13 mouse cellular contexts compared by ENCODE assay signal in the genomic region with DNA sequence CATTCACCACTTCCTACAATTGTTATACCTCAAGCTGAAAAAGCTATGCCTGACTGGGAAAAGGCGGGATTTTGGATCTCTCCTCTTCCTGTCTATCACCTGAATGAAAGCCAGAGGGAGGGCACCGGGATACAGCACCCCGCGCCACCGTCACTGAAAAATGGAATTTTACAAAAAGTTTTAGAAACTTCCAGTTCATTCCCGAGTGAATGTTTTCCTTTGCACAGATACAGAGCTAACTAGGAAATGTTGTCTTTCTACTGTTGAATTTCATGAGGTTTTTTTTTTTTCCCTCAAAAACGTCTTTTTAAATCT.
DNase-seq lines count a peak whose midpoint lies in the region; ATAC-seq and TF ChIP-seq lines count a peak whose summit lies in the region.
"Had no signal": no experiment of that assay in that cellular context is flagged by ENCODE, and none has a peak within 500 bp of the region (broad histone marks: within the 10 kb centered on the region; RNA-seq: fewer than 3 reads in every experiment).

No protein-coding gene starts in this region.

- no peak for TF ChIP-seq EP300 in liver, postnatal 0 days (IDR thresholded peaks at IDR 0.05; ENCODE audit: low read depth)

- H3K9me3 ChIP-seq in heart, embryonic 16.5 days (replicated peaks; ENCODE audit: control insufficient read depth, low read length): no peaks in the 10 kb centered on the region
- no peaks in the 10 kb centered on the region for H3K9me3 ChIP-seq in lung, embryonic 16.5 days (ENCODE audit: control insufficient read depth, low read length)
- no peaks in the 10 kb centered on the region for H3K9me3 ChIP-seq in liver, postnatal 0 days (ENCODE audit: low read length)
- no peaks in the 10 kb centered on the region for H3K9me3 ChIP-seq in hindbrain, embryonic 13.5 days
- H3K9me3 ChIP-seq: hindbrain, embryonic 12.5 days; limb, embryonic 12.5 days; megakaryocyte, embryonic 14.5 days; stomach, embryonic 15.5 days had no signal

- TF ChIP-seq CTCF in liver, postnatal 0 days (IDR thresholded peaks at IDR 0.05; ENCODE audit: low read depth): no peak

- ATAC-seq in heart, embryonic 16.5 days (replicated peaks; ENCODE audit: extremely low read depth, insufficient read depth, low FRiP score): no peak
- no peak for ATAC-seq in lung, embryonic 16.5 days (ENCODE audit: low read depth)
- no peak for ATAC-seq in liver, postnatal 0 days
- no peak for ATAC-seq in hindbrain, embryonic 13.5 days (ENCODE audit: low FRiP score)

- peaks cover 3% of the 10 kb centered on the region for H3K4me1 ChIP-seq in heart, embryonic 16.5 days (ENCODE audit: control insufficient read depth, insufficient read depth, low read length)
- no peaks in the 10 kb centered on the region; the same call in 1 of the 2 replicates for H3K4me1 ChIP-seq in lung, embryonic 16.5 days (replicated peaks; ENCODE audit: control insufficient read depth, insufficient read depth, low read length)
- 0 out of 2 replicates have a peak, but pooled peaks cover 3% of the 10 kb centered on the region for H3K4me1 ChIP-seq in liver, postnatal 0 days (ENCODE audit: insufficient read depth)
- H3K4me1 ChIP-seq in hindbrain, embryonic 13.5 days (replicated peaks): peaks cover 8% of the 10 kb centered on the region; the same call in 1 of the 2 replicates
- H3K4me1 ChIP-seq: stomach, embryonic 15.5 days had no signal

- peak; percentile 12 for DNase-seq in adrenal gland, postnatal 10 days
- no peak for DNase-seq in adrenal gland, adult 2 months
- DNase-seq in heart, postnatal 10 days: no peak
- no peak for DNase-seq in lung, postnatal 10 days
- DNase-seq in liver, postnatal 0 days: no peak
- DNase-seq: layer of hippocampus, postnatal 36 days had no signal

- no peaks in the 10 kb centered on the region for H3K27me3 ChIP-seq in heart, embryonic 16.5 days (ENCODE audit: control insufficient read depth, insufficient read depth, low read length)
- H3K27me3 ChIP-seq in lung, embryonic 16.5 days (ENCODE audit: control insufficient read depth, insufficient read depth, low read depth, low read length): no peaks in the 10 kb centered on the region
- no peaks in the 10 kb centered on the region for H3K27me3 ChIP-seq in liver, postnatal 0 days (ENCODE audit: insufficient read depth, low read length)
- H3K27me3 ChIP-seq in hindbrain, embryonic 13.5 days: no peaks in the 10 kb centered on the region
- H3K27me3 ChIP-seq: hindbrain, embryonic 12.5 days; limb, embryonic 12.5 days; megakaryocyte, embryonic 14.5 days; stomach, embryonic 15.5 days had no signal

- H3K4me2 ChIP-seq in heart, embryonic 16.5 days (ENCODE audit: low read depth, low read length): no peak overlapping the region
- no peak overlapping the region for H3K4me2 ChIP-seq in lung, embryonic 16.5 days (ENCODE audit: low read depth, low read length)
- H3K4me2 ChIP-seq in liver, postnatal 0 days (ENCODE audit: low read depth, low read length): no peak overlapping the region
- no peak overlapping the region for H3K4me2 ChIP-seq in hindbrain, embryonic 13.5 days
- H3K4me2 ChIP-seq: hindbrain, embryonic 12.5 days; limb, embryonic 12.5 days had no signal

- H3K27ac ChIP-seq in heart, embryonic 16.5 days (ENCODE audit: low read length): peak overlapping the region; percentile 81
- H3K27ac ChIP-seq in lung, embryonic 16.5 days (ENCODE audit: low read length): peak overlapping the region; percentile 25
- 0 out of 2 replicates have a peak overlapping the region, but pooled peaks have one; percentile 29 for H3K27ac ChIP-seq in liver, postnatal 0 days (ENCODE audit: low read depth)
- no peak overlapping the region for H3K27ac ChIP-seq in hindbrain, embryonic 13.5 days
- H3K27ac ChIP-seq: hindbrain, embryonic 12.5 days; limb, embryonic 12.5 days; stomach, embryonic 15.5 days had no signal

- intact Hi-C loops in heart, postnatal 10 days (cut with DNase I): loop anchor here (2.0 to 5.0 kb wide), 4 partner anchors 42 to 240 kb away; partner anchors contain the start of gene Calcrl

- no peak overlapping the region for H3K9ac ChIP-seq in heart, embryonic 16.5 days (ENCODE audit: low read length)
- H3K9ac ChIP-seq in lung, embryonic 16.5 days (ENCODE audit: low read length): no peak overlapping the region
- no peak overlapping the region for H3K9ac ChIP-seq in liver, postnatal 0 days (replicated peaks)
- H3K9ac ChIP-seq in hindbrain, embryonic 13.5 days: no peak overlapping the region
- H3K9ac ChIP-seq: hindbrain, embryonic 12.5 days; limb, embryonic 12.5 days; stomach, embryonic 15.5 days had no signal

- H3K36me3 ChIP-seq in heart, embryonic 16.5 days (ENCODE audit: control insufficient read depth, insufficient read depth): no peaks in the 10 kb centered on the region
- no peaks in the 10 kb centered on the region for H3K36me3 ChIP-seq in lung, embryonic 16.5 days (ENCODE audit: control insufficient read depth, insufficient read depth, low read length)
- H3K36me3 ChIP-seq in liver, postnatal 0 days (replicated peaks; ENCODE audit: insufficient read depth, low read length): no peaks in the 10 kb centered on the region
- no peaks in the 10 kb centered on the region for H3K36me3 ChIP-seq in hindbrain, embryonic 13.5 days
- H3K36me3 ChIP-seq: hindbrain, embryonic 12.5 days; limb, embryonic 12.5 days; stomach, embryonic 15.5 days had no signal

- WGBS in heart, embryonic 16.5 days: 65% methylated on average over 7 of the region's 7 CpGs
- WGBS in lung, embryonic 16.5 days: 77% methylated on average over 7 of the region's 7 CpGs
- 64% methylated on average over 7 of the region's 7 CpGs for WGBS in liver, postnatal 0 days (ENCODE audit: insufficient replicate concordance)
- 88% methylated on average over 7 of the region's 7 CpGs for WGBS in hindbrain, embryonic 13.5 days

- H3K4me3 ChIP-seq in heart, embryonic 16.5 days (ENCODE audit: low read length): no peak overlapping the region
- no peak overlapping the region for H3K4me3 ChIP-seq in lung, embryonic 16.5 days (ENCODE audit: low read length)
- no peak overlapping the region for H3K4me3 ChIP-seq in liver, postnatal 0 days (ENCODE audit: low read depth, low read length)
- no peak overlapping the region for H3K4me3 ChIP-seq in hindbrain, embryonic 13.5 days
- H3K4me3 ChIP-seq: hindbrain, embryonic 12.5 days; limb, embryonic 12.5 days; megakaryocyte, embryonic 14.5 days; stomach, embryonic 15.5 days had no signal
